Mouse (Mus musculus): Measurements from ENCODE around the gene Gm17606.

The Gm17606 gene

GRCm38 (mm10) chr14:54624976-54625375, 15.8 kb upstream of the Gm17606 start:
- DNase-seq (ENCODE audit: low read depth, low spot score) = no peak

- no peak for DNase-seq (ENCODE audit: low read depth, low spot score)
Observed at GRCm38 (mm10) chr14:54628103-54628502, 12.6 kb upstream of the Gm17606 start.

- DNase-seq (ENCODE audit: low read depth, low spot score) = no peak
Observed at GRCm38 (mm10) chr14:54629797-54630196, 11.0 kb upstream of the Gm17606 start.

GRCm38 (mm10) chr14:54630583-54631239, 10.0 kb upstream of the Gm17606 start:
- DNase-seq (ENCODE audit: low read depth, low spot score) = no peak

GRCm38 (mm10) chr14:54631240-54631599, 9.5 kb upstream of the Gm17606 start:
- no peak for DNase-seq (ENCODE audit: low read depth, low spot score)

DNA sequence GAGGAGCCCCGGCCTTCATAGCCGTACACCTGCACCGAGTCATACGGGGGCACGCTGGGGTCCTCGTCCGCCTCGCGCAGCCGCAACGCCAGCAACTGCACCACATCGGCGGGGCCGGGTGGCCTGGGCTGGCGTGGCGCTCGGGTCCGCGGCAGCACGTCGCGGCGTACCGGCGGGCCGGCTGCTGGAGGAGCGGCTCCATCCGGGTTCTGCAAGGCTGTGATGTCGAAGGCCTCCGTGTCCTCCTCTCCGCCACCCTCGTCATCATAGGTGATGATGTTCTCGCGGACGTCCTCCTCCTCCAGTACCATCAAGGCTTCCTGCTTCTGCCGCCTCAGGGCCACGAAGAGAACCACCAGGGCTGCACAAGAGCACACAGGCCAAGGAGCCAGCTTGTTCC, 8.5 kb upstream of the Gm17606 start:
- DNase-seq (ENCODE audit: low read depth, low spot score) = no peak

- DNase-seq (ENCODE audit: low read depth, low spot score) = no peak
Observed at GRCm38 (mm10) chr14:54634182-54634581, 6.6 kb upstream of the Gm17606 start.

DNA sequence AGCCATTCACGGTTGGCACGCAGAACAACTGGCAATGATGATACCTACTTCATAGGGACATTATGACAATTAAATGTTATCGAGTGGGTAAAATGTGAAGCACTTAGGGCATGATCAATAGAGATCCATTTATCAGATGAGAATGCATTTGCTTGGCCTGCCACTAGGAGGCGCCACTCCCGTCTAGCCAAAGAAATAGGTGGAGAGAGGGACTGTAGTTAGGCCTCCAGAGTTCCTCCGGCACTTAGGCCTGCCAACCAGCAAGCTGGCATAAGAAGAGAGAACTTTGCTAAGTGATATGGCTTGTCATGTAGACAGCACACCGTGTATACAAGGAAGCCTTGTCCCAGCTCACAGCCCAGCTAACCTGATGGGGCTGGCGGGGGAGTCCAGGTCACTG, 3.8 kb upstream of the Gm17606 start:
- DNase-seq (ENCODE audit: low read depth, low spot score) = no peak

- DNase-seq (ENCODE audit: low read depth, low spot score) = no peak
Observed at GRCm38 (mm10) chr14:54638210-54638609, 2.5 kb upstream of the Gm17606 start.

- no peak for DNase-seq (ENCODE audit: low read depth, low spot score)
Observed at GRCm38 (mm10) chr14:54640121-54640520, 631 bp upstream of the Gm17606 start.

- DNase-seq (ENCODE audit: low read depth, low spot score) = peak; percentile 46
Observed at GRCm38 (mm10) chr14:54641305-54641969, 685 bp downstream of the Gm17606 start, which contains the start of gene Cdh24. TSS of gene Cdh24 (minus strand) at chr14:54641364.

GRCm38 (mm10) chr14:54642224-54642944, 1.6 kb downstream of the Gm17606 start:
- no peak for DNase-seq (ENCODE audit: low read depth, low spot score)

DNA sequence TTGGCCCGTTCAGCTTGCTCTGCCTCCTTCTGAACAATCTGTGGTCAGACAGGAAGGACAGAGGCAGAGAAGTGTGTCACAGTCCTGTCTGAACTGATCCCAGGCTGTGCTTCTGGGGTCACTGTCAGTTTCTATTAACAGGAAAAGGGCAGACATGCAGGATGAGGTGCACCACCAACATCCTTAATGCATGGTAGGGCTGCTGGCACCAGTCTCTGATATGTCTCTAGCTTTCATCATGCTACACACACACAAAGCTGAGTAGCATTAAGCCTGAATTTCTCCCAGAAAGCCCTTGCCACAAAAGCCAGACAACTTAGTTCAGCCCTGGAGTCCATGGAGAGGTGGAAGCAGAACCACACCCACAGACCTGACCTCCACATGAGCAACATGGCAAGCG, 2.3 kb downstream of the Gm17606 start:
- no peak for DNase-seq (ENCODE audit: low read depth, low spot score)

DNA sequence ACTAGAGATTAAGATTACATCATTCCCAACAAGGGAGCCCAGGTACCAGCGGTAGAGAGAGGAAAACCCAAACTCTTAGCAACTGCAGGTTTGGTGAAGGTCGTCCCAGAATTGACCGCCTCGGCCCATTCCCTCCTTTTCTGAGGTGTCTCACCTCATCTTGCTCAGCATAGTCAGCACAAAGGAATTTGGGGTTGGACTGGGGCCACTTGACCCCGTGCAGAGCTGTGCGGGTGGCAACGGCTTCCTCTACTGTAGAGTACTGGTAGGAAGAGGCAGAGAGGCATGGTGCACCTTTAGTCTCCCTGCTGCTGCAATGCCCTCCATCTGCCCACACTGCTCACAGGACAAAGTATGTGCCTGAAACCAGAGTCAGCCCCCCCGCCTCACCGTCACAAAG, 3.5 kb downstream of the Gm17606 start:
- DNase-seq (ENCODE audit: low read depth, low spot score) = no peak

- DNase-seq (ENCODE audit: low read depth, low spot score) = no peak
Observed at GRCm38 (mm10) chr14:54646455-54646854, 5.7 kb downstream of the Gm17606 start.

DNA sequence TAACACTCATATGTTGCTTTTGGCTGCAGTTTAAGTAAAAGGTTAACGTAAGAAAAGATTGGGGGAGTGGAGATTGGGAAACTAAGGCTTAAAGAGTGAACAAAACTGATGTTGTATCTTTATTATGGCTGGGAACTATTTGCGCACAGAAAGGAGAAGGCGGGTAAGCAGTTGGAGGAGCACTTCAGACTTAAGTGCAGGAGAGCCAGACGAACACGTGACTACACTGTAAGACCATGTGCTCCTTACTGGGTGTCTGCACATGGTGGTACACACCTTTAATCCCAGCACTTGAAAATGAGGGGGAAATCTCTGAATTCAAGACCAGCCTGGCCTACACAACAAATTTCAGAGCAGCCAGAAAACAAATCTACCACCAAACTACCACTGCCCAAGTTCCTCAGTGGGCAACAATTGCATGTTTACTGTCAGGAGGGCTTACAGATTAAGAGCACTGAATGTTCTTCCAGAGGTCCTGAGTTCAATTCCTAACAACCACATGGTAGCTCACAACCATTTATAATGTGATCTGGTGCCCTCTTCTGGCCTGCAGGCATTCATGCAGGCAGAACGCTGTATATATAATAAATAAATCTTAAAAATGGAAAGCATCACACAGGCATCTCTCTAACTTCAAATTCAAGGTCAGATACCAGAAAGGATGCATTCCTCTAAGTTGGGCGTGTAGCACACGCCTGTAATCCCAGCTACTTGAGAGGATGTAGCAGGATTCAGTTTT, 6.3 kb downstream of the Gm17606 start:
- DNase-seq (ENCODE audit: low read depth, low spot score) = no peak

- DNase-seq (ENCODE audit: low read depth, low spot score) = no peak
Observed at GRCm38 (mm10) chr14:54647900-54648299, 7.1 kb downstream of the Gm17606 start.

DNA sequence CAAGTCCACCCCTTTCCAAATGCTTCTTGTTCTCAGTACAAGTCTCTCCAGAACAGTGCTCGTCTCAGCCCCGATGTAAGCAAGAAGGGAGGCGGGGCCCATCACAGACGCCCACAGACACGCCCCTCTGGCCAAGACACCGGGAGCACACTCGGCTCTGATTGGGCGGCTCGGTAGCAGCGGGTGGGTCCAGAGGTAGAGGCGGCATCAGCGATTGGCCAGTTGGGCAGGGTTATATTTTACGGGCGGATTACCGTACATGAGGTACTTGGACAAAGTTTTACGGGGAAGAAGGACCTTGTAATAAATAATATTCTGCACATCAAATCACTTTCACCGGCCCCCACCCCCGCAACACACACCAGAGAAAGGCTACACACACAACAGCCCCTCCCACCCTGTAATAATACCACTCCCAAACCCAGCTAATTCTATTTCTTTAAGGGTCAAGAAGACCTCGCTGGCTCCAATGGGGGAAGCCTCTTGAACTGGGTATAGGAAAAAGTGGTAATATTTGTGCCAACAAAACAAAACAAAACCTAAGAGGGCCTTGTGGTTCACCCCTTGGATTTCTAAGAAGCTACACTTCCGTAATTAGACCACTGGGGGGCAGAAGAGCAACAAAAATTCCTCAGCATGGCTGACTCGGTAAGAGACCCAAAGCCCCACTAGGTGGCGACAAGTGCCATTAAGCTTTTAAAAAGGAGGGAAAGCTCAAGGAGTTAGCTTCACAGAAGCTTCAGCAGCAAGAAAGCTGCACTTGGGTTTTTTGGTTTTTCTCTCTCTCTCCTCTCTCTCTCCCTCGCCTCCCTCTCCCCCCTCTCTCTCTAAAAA, 10.1 kb downstream of the Gm17606 start:
- DNase-seq (ENCODE audit: low read depth, low spot score) = peak; percentile 79

- DNase-seq (ENCODE audit: low read depth, low spot score) = no peak
Observed at GRCm38 (mm10) chr14:54651556-54651955, 10.8 kb downstream of the Gm17606 start.

DNA sequence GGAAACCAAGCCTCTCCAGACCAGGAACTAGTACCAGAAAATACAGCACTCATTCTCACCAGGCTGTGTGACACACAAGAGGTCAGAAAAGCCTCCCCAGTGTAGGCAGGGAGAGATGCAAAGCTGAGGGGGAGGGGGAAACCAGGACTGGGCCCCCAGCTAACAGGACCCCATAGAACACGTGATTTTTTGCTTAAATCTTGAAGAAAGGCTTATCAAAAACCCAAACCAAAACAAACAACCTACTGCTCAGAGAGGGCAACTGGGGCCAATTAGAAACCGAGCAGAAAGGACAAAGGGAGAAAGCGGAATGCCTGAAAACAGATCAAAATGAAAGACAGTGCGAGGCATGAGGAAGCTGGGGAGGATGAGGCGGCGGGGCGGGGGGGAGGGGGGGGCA, 12.0 kb downstream of the Gm17606 start:
- no peak for DNase-seq (ENCODE audit: low read depth, low spot score)

DNA sequence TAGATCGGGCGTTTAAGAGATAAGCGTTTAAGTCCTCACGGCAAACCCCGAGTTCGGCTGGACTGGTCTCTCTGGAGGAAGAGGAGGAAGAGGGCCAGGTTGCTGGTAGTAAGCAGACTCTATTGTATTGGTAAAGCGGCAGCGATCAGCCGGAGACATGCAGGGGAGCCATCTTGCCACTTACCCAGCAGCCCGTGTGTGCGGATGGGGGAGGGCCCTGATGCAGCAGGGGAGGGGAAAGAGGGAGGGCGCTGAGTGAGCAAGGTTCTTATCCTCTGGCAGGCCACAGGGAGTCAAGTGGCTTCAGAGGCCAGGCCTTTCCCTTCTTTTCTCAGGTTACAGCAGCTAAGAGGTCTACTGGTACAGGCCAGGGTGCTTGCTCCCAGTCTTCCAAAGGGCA, 12.7 kb downstream of the Gm17606 start:
- peak; percentile 88 for DNase-seq (ENCODE audit: low read depth, low spot score)
